Mouse (Mus musculus) gastrocnemius, adult 2 months (tissue): Measurements from ENCODE around the gene Zkscan17. TPM values are rescaled to one million over a fixed set of nuclear protein-coding genes. Genes with fewer than 3 reads are reported as not detected.
A peak's percentile ranks its signal among the peaks of the same experiment; 100 is the strongest.

ENCODE experiments used
- DNase-seq: peaks from one replicate; pipeline ENCODE4 v3.0.0; 2022
- H3K27ac ChIP-seq: fragments of 200-600 bp; 2 replicates; pipeline ENCODE4 v1.8.1; 2022; ENCODE audit warnings: mild to moderate bottlenecking
- H3K4me3 ChIP-seq: fragments of 200-600 bp; 2 replicates; pipeline ENCODE4 v1.8.1; 2022; ENCODE audit warnings: mild to moderate bottlenecking, moderate library complexity
- CTCF ChIP-seq: fragments of 200-600 bp; IDR thresholded peaks from 2 replicates; pipeline ENCODE4 v1.8.1; 2022; ENCODE audit warnings: antibody characterized with exemption, mild to moderate bottlenecking, moderate library complexity
- intact Hi-C: fragments of 180-260 bp; cut with DNase I; formaldehyde crosslinking; loops from one replicate; pipeline ENCODE4 v1.15.1; 2025
- total RNA-seq, 2 experiments: library from RNA; stranded (reverse); gene quantifications; 2 replicates each; pipeline ENCODE4 v1.2.3; 2021

Gene Zkscan17
- total RNA-seq, 2 experiments from 2014 or later: 13.7 to 19.3 TPM

DNA sequence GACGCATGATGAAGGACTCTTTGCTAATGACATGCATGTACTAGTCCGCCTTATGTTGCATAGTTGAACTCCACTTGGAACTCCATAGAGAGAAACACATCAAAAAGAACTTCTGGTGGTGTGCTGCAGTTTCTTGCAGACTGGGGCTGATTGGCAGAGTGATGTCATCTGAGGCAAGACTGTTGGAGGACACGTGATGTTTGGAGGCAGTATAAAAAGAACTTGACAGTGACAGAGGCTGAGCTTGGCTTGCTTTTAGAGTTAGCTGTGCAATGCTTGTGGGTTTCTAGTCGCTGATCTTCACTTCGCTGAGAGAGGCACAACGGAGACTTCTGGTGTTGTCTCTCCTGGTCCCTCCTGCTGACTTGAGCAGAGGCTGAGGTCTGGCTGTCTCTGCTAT is 49.3 kb downstream of the Zkscan17 start:
- DNase-seq: no peak
- Histone ChIP-seq H3K27ac (no peak overlapping the region), H3K4me3 (no peak overlapping the region)
- TF ChIP-seq CTCF: no peak
- intact Hi-C loops: no loop called here

DNA sequence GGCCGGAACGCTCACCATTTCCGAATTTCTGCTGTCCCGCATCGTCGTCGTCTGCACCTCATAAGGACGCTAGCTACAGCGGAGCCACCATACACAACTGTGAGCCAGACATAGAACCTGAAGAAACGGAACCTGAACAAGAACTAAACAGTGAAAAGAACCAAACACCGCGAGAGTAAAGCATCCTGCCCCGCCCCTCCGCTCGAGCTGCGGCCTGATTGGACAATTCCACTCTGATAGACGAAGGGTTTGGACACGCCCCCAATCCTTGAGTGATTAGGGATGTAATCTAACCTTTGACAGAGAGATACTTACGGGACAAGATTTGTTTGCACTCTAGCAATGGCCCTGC is 54.2 kb downstream of the Zkscan17 start, which contains the start of gene Zfp867:
Gene Zfp867, minus strand, starts transcription at position 149 of the 352 bp plus-strand sequence.
- no peak for TF ChIP-seq CTCF
- Histone ChIP-seq H3K27ac (peak within 1 kb of the TSS; percentile 83), H3K4me3 (peak within 1 kb of the TSS; percentile 91)
- DNase-seq: peak; percentile 88
- intact Hi-C loops: no loop called here

DNA sequence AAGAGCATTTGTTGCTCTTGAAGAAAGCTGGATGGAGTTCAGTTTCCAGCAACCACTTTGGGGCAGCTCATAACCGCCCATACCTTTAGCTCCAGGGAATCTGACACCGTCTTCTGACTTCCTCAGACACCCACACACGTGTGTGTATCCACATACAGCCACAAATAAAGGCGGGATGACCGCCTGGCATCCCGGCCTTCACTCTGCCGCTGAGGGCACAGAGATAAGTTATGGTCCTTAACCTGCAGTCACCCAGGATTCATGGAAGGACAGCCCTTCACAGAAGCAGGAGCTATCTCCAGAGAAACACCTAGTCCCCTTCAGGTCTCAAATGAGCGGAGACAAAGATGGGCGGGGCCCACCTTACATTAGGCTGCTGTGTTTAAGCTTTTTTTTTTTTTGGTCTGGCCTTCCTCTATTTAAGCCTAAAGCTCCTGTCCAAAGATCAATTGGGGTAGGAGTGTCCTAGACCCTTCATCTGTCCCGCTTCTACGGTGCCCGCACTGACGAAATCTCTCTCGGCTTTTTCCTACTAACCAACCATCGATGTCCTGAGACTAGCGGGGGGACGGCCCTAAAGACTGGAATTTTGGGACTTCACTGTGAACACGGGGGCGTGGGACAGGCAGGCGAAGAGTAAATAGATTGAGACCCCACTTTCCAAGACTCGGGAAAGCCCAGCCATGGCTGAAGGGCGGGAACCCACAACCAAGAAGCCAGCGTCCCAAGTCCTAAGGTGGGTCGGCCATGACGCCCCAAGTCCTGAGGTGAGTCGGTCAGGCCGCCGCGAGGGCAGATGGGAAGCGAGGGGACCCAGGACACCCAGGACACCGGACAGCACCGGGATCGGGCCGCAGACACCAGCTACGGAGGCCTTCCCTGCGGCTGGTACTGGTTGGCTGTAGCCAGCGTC is 54.9 kb downstream of the Zkscan17 start:
- no peak for DNase-seq
- Histone ChIP-seq H3K4me3 (peak overlapping the region; percentile 91), H3K27ac (peak overlapping the region; percentile 83)
- no peak for TF ChIP-seq CTCF
- intact Hi-C loops: no loop called here

DNA sequence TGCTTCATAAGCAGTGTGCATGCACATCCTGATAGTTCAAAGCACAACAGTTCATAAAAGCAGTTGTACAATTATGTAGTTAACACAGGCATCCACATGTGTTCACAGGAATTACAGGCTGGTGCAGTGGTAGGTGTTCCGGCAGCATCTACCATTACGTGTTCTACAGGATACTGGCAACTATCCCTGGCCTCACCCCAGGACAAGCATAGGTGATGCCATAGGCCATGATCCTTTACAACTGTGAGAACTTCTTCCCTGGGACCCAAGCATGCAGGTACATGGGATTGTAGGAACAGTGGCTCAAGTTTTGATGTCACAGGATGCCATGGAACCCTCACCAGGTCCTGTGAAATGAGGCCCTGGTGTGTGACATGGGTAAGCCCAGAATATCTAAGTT is 66.1 kb downstream of the Zkscan17 start:
- intact Hi-C loops: no loop called here
- no peak for TF ChIP-seq CTCF

DNA sequence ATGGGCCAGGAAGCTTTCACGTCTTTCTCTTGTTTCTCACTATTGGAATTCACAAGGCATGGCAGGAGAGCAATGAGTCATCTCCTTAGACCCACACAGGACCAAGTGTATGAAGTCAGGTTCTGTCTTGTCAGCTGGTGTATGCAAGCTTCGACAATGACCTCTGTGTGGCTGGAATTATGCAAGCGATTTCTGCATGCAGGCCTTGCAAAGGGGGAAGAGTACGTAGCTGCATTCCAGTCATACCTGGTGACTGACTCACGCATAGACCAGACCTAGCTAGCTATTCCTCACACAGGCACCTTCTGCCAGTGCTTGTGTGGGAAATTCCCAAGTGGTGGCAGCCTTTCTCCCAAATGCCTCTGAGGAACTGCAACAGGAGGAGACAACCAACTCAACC is 67.6 kb downstream of the Zkscan17 start:
- Histone ChIP-seq H3K4me3 (no peak overlapping the region), H3K27ac (peak overlapping the region; percentile 57)
- TF ChIP-seq CTCF: no peak
- intact Hi-C loops: no loop called here
- DNase-seq: no peak

More for the DNA sequence above, 66.1 kb downstream of the Zkscan17 start:
- no peak for DNase-seq
- Histone ChIP-seq H3K4me3 (no peak overlapping the region), H3K27ac (no peak overlapping the region)

DNA sequence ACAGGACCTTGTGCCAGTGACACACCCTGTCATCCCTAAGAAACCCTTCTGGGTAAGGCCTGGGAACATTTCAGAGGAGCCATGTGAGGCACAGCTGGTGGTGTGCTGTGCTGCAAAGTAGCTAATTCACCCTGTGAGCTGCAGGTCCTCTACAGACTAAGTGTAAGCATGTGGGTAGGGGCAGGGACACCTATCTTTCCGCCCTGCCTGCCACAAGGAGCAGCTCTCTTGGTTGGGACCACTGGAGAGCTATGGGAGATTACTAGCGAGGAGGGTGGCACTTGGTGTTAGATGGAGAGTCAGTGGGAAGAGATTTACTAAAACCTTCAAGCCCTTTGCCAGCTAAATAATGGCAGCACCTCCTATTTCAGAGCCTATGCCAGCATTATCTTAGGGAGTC is 69.7 kb downstream of the Zkscan17 start:
- DNase-seq: no peak
- no peak overlapping the region for H3K4me3 ChIP-seq
- no peak for TF ChIP-seq CTCF
- intact Hi-C loops: no loop called here
- no peak overlapping the region for H3K27ac ChIP-seq

DNA sequence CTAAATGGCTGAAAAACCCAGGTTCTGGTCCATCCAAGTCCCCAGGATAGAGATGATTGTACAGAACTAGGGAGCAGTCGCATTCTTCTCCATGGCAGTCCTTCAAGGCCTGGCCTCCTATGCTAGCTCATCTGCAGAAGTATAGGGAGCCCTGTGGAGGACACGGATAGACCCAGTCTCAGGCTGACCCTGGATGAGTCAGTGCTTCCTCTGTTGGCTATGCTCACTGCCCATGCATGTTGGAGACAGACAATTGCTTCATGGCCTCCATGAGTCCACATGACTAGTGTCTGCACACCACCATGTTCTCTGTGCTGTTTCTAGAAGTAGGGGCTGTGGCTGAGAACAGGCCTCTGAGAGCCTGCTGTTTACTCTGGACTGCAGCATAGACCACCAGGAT is 70.2 kb downstream of the Zkscan17 start:
- no peak overlapping the region for H3K27ac ChIP-seq
- intact Hi-C loops: no loop called here
- no peak for DNase-seq
- H3K4me3 ChIP-seq: no peak overlapping the region
- no peak for TF ChIP-seq CTCF

DNA sequence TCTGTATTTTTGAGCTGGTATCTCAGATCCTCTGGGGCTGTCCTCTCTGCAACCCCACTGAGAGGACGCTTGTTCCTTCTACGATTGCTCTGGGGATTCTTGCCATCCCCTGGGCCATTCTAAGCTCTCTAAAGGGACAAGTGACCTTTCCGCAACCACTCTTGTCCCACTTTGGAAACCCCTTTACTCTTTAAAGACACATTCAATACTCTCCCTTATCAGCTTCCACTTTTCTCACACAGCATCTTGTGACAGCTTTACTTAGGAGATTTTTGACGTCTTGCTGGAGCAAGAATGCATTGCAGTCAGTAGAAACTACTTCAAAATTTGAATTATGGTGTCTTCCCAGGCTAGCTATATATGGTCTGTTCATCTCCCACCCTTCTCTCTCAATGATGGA is 75.5 kb downstream of the Zkscan17 start, which contains the start of gene Snap47:
Gene Snap47, minus strand, starts transcription at position 101 of the 400 bp plus-strand sequence.
- peak within 1 kb of the TSS; percentile 98 for H3K4me3 ChIP-seq
- TF ChIP-seq CTCF: no peak
- H3K27ac ChIP-seq: peak within 1 kb of the TSS; percentile 95
- intact Hi-C loops: no loop called here
- DNase-seq: no peak

DNA sequence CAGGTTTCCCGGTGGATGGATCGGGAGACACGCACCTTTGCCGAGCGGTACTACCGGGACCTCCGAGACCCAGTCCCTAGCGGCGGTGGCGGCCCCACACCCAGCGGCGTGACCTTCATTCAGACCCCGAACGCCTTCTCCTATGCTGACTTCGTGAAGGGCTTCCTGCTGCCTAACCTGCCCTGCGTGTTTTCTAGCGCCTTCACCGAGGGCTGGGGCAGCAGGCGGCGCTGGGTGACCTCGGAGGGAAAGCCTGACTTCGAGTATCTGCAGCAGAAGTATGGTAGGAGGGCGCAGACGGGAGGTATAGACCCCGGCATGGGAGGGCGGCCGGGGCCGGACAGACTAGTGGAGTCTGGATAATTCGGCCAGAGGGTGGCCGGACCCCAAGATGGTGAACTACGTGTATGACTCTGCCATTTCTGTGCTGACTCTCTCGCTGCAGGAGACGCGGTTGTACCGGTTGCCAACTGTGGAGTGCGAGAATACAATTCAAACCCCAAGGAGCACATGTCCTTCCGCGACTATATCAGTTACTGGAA is 76.2 kb downstream of the Zkscan17 start:
- intact Hi-C loops: loop anchor here (1.0 kb wide), 1 partner anchor 11 kb away; no protein-coding TSS in a partner anchor
- H3K27ac ChIP-seq: peak overlapping the region; percentile 95
- TF ChIP-seq CTCF: peak; percentile 27; the same call in 1 of the 2 replicates
- no peak for DNase-seq
- H3K4me3 ChIP-seq: peak overlapping the region; percentile 98

DNA sequence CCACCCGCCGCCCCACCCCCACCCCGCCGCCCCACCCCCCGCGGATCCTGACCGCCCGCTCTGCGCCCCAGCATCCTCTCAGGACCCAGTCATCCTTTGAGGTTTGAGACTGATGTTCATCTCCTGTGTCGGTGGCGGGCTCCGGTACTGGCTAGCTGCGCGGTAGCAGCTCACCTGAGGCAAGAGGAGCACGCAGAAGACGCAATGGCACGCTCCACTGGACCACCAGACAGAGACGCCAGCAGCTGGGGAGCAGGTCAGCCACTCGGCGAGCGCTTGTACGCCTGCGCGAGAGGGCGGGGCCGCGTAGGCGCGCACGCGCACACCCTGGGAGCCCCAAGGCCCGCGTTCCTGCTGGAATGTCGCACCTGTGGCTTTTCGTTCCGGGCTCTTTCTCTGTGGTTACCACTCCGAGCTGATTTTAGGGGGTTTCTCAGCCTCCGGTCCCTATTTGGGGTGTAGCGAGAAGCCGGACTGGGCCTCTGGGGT is 76.8 kb downstream of the Zkscan17 start, which contains the start of gene Jmjd4:
Gene Jmjd4, plus strand, starts transcription at position 305 of the 489 bp plus-strand sequence.
- H3K4me3 ChIP-seq: peak within 1 kb of the TSS; percentile 98
- TF ChIP-seq CTCF: no peak
- DNase-seq: peak; percentile 94
- H3K27ac ChIP-seq: peak within 1 kb of the TSS; percentile 95
- intact Hi-C loops: loop anchor here (1.0 kb wide), 1 partner anchor 12 kb away; no protein-coding TSS in a partner anchor

DNA sequence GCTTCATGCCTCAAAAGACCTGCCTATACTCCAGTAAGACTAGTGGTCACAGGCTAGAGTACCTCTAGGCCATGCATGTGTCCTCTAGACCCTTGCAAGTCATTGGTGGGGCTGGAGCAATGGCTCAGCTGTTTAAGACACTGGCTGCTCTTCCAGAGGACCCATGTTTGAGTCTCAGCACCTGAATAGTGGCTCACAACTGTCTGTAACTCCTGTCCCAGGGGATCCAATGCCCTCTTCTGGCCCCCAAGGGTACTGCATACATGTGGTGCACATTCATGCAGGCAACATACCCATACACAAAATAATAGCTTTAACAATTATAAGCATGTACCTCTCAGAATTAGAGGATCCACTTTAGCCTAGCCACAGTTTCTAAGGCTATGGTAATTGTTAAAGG is 83.4 kb downstream of the Zkscan17 start:
- no peak; the same call in 1 of the 2 replicates for TF ChIP-seq CTCF
- intact Hi-C loops: no loop called here
- no peak overlapping the region for H3K4me3 ChIP-seq

DNA sequence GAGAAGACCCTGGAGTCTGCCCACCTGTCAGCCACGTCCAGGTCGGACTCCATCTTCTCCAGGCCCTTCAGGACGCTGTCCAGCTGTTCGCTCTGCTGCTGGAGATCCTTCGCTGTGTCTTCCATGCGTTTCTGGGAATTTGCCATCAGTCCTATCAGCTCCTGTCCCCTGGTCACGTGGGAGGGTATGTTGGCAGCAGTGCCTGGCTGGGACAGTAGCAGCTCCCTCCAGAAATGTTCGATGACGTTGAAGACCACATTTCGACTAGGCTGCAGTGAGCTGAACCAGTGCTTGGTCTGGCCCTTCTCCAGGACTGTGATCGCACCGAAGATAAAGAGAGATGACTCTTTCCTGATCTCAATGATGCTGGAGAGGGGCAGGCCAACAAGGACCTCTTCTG is 88.6 kb downstream of the Zkscan17 start:
- DNase-seq: no peak
- intact Hi-C loops: no loop called here
- no peak for TF ChIP-seq CTCF
- H3K4me3 ChIP-seq: no peak overlapping the region
- no peak overlapping the region for H3K27ac ChIP-seq

More for the DNA sequence above, 83.4 kb downstream of the Zkscan17 start:
- no peak overlapping the region for H3K27ac ChIP-seq
- no peak for DNase-seq

Other genes with a start within 250 kb of the Zkscan17 start
- not detected for gene Wnt3a, start 236.0 kb downstream of the Zkscan17 start, total RNA-seq
- gene Wnt9a, start 219.8 kb downstream of the Zkscan17 start, total RNA-seq: 1 to 10 TPM; 7.8 to 9.7 TPM
- gene Prss38, start 151.1 kb downstream of the Zkscan17 start, total RNA-seq: not detected
- 10 to 100 TPM in 1 of 2 experiments, 1 to 10 TPM in 1; 7.2 to 10.2 TPM for gene Jmjd4, start 76.7 kb downstream of the Zkscan17 start, total RNA-seq
- 10 to 100 TPM; 18.6 to 30.4 TPM for gene Snap47, start 75.6 kb downstream of the Zkscan17 start, total RNA-seq
- 1 to 10 TPM; 2.2 to 2.3 TPM for gene Zfp867, start 54.3 kb downstream of the Zkscan17 start, total RNA-seq
- gene Nlrp3, start 14.8 kb upstream of the Zkscan17 start, total RNA-seq: under 1 TPM; 0.14 to 0.15 TPM
- not detected for gene Olfr222, start 49.5 kb upstream of the Zkscan17 start, total RNA-seq
- not detected for gene Olfr223, start 66.5 kb upstream of the Zkscan17 start, total RNA-seq
- gene Mprip, start 134.6 kb upstream of the Zkscan17 start, total RNA-seq: 10 to 100 TPM; 75.6 to 87.2 TPM